Mouse (Mus musculus): ENCODE data around the gene Gm13275. TPM values are rescaled to one million over a fixed set of nuclear protein-coding genes. Genes with fewer than 3 reads are reported as not detected.
"Not testable (repeated sequence)": the region's sequence is repeated elsewhere in the genome, so short reads cannot be mapped to it uniquely, and the experiment has no call there.

Gm13275 gene
- total RNA-seq, 2 experiments from 2014 or later, result not detected

- DNase-seq, result not testable (repeated sequence)
Measured at GRCm38 (mm10) chr4:88797097-88797496, 2.8 kb downstream of the Gm13275 start, which contains the start of gene Gm13279. Gene Gm13279 (plus strand): TSS chr4:88797397.

- not testable (repeated sequence) for DNase-seq
Measured at GRCm38 (mm10) chr4:88799365-88799764, 5.1 kb downstream of the Gm13275 start, which contains the start of gene Gm13285. Gene Gm13285 (plus strand): TSS chr4:88799665.

DNA sequence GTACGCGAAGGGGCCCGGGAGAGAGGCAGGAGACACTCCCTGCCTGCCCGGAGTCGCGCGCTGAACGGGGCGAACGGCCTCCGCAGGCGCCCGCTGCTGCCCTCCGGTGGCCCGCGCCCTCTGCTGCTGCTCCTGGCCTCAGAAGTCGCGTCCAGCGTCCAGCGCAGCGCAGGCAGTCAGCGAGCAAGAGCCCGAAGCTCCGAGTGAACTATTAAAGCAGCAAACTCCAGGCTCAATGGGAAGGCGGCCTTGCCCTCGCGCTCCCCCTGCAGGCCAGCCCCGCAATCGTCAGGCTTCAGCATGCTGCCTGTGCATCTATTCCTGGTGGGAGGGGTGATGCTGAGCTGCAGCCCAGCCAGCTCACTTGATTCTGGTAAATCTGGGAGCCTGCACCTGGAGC lies 8.7 kb downstream of the Gm13275 start, which contains the start of gene Gm13287:
Gm13287 (plus strand) TSS at position 301 of the 400 bp plus-strand sequence.
- DNase-seq, result not testable (repeated sequence)

- not testable (repeated sequence) for DNase-seq
Measured at GRCm38 (mm10) chr4:88805231-88805630, 10.9 kb downstream of the Gm13275 start, which contains the start of gene Gm13288. Gene Gm13288 (plus strand): TSS chr4:88805531.

DNA sequence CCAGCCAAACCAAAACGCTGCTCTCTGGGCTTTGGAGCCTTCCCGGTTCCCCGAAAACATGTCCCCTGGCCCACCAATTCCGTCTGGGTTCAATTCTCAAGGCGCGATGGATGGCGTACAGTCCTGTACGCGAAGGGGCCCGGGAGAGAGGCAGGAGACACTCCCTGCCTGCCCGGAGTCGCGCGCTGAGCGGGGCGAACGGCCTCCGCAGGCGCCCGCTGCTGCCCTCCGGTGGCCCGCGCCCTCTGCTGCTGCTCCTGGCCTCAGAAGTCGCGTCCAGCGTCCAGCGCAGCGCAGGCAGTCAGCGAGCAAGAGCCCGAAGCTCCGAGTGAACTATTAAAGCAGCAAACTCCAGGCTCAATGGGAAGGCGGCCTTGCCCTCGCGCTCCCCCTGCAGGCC lies 11.5 kb downstream of the Gm13275 start:
- DNase-seq, result peak; percentile 18 to 44

GRCm38 (mm10) chr4:88815928-88816327 lies 21.6 kb downstream of the Gm13275 start, which contains the start of gene Ifna7:
Gene Ifna7 (plus strand): TSS chr4:88816228.
- no peak for DNase-seq

DNA sequence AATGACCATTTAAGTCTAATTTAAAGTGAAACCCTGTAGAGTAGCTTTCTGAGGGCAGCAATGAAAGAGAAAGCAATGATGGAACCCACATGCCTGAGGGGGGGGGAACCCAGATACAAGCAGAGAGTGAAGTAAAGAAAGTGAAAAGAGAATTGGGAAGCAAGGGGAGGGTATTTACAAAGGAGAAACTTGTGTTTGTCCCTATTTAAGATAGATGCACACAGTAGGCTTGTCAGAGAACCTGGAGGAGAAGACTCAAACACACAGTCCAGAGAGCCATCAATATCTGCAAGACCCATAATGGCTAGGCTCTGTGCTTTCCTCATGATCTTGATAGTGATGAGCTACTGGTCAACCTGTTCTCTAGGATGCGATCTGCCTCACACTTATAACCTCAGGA lies 25.4 kb downstream of the Gm13275 start, which contains the start of gene Ifna11:
Ifna11 (plus strand) TSS at position 301 of the 400 bp plus-strand sequence.
- no peak for DNase-seq

DNA sequence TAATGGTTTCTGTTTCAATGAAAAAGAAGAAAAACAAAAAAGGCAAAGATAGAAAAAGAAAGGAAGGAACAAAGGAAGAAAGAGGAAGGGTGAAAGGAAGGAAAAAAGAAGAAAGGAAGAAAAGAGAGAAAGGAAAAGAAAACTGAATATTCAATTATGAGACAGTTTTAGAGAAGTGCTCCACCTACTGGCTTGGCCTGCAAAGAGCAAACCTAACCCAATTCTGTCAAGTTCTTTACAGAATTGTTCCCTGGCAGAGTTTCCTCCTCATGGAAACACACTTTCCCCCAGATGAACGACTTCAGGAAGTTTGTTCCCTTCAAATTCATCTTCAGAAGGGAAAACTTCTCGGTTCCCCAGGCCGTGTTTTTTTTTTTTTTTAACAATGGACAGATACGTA lies 28.7 kb downstream of the Gm13275 start:
- peak in 1 of 2 experiments; percentile 25 for DNase-seq

DNA sequence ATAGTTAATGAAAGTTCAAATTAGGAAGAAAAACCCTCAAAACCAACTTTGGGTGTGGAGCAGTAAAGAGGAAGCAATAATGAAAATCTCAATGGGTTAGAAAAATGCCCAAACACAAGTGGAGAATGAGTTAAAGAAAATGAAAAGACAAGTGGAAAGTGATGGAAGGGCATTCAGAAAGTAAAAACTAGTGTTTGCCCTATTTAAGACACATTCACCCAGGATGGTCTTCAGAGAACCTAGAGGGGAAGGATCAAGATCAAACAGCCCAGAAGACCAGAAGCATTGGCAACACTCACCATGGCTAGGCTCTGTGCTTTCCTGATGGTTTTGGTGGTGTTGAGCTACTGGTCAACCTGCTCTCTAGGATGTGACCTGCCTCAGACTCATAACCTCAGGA lies 32.8 kb downstream of the Gm13275 start, which contains the start of gene Ifna6:
Ifna6 (plus strand) TSS at position 301 of the 400 bp plus-strand sequence.
- not testable (repeated sequence) for DNase-seq

- peak in 1 of 2 experiments; percentile 53 for DNase-seq
Measured at GRCm38 (mm10) chr4:88830523-88830922, 36.2 kb downstream of the Gm13275 start.

GRCm38 (mm10) chr4:88835225-88835624 lies 40.9 kb downstream of the Gm13275 start, which contains the start of gene Ifna5:
Gene Ifna5 (plus strand): TSS chr4:88835525.
- DNase-seq, result not testable (repeated sequence)

GRCm38 (mm10) chr4:88838828-88839227 lies 44.5 kb downstream of the Gm13275 start:
- DNase-seq, result peak in 1 of 2 experiments; percentile 26

- DNase-seq, result no peak
Measured at GRCm38 (mm10) chr4:88840058-88840457, 45.8 kb downstream of the Gm13275 start.

GRCm38 (mm10) chr4:88841438-88841911 lies 47.2 kb downstream of the Gm13275 start, which contains the start of gene Ifna4:
Gene Ifna4 (plus strand): TSS chr4:88841861.
- DNase-seq, result no peak

Other genes with a start within 250 kb of the Gm13275 start
- gene Ifna15, start 236.2 kb upstream of the Gm13275 start, total RNA-seq (2021), result not detected
- not detected for gene Ifna14, start 222.7 kb upstream of the Gm13275 start, total RNA-seq (2021)
- gene Ifna9, start 202.1 kb upstream of the Gm13275 start, total RNA-seq (2021), result not detected
- not detected for gene Ifna12, start 191.1 kb upstream of the Gm13275 start, total RNA-seq (2021)
- not detected for gene C87499, start 160.1 kb upstream of the Gm13275 start, total RNA-seq (2021)
- not detected for gene Ifna13, start 150.0 kb upstream of the Gm13275 start, total RNA-seq (2021)
- not detected for gene Ifna16, start 117.6 kb upstream of the Gm13275 start, total RNA-seq (2021)
- gene Ifna2, start 110.6 kb upstream of the Gm13275 start, total RNA-seq (2021), result not detected
- not detected for gene Ifnab, start 103.1 kb upstream of the Gm13275 start, total RNA-seq (2021)
- gene Gm26566, start 72.7 kb upstream of the Gm13275 start, total RNA-seq (2021), result under 1 TPM in 1 of 2 experiments, not detected in 1; 0.42 TPM
- gene Klhl9, start 72.0 kb upstream of the Gm13275 start, total RNA-seq (2021), result 10 to 100 TPM; 72.4 to 76.1 TPM
- not detected for gene Gm13271, start 39.6 kb upstream of the Gm13275 start, total RNA-seq (2021)
- not detected for gene Gm13283, start 34.4 kb upstream of the Gm13275 start, total RNA-seq (2021)
- not detected for gene Gm13290, start 20.7 kb upstream of the Gm13275 start, total RNA-seq (2021)
- not detected for gene Gm13289, start 17.6 kb upstream of the Gm13275 start, total RNA-seq (2021)
- gene Gm13272, start 14.6 kb upstream of the Gm13275 start, total RNA-seq (2021), result not detected
- not detected for gene Ifnz, start 12.4 kb upstream of the Gm13275 start, total RNA-seq (2021)
- not detected for gene Gm13276, start 8.8 kb upstream of the Gm13275 start, total RNA-seq (2021)
- not detected for gene Gm13277, start 5.9 kb upstream of the Gm13275 start, total RNA-seq (2021)
- gene Gm13278, start 2.9 kb upstream of the Gm13275 start, total RNA-seq (2021), result not detected
- not detected for gene Gm13279, start 2.9 kb downstream of the Gm13275 start, total RNA-seq (2021)
- gene Gm13285, start 5.2 kb downstream of the Gm13275 start, total RNA-seq (2021), result not detected
- not detected for gene Gm13287, start 8.8 kb downstream of the Gm13275 start, total RNA-seq (2021)
- gene Gm13288, start 11.0 kb downstream of the Gm13275 start, total RNA-seq (2021), result not detected
- not detected for gene Ifna7, start 21.7 kb downstream of the Gm13275 start, total RNA-seq (2021)
- gene Ifna11, start 25.5 kb downstream of the Gm13275 start, total RNA-seq (2021), result not detected
- not detected for gene Ifna6, start 32.9 kb downstream of the Gm13275 start, total RNA-seq (2021)
- gene Ifna5, start 41.0 kb downstream of the Gm13275 start, total RNA-seq (2021), result not detected
- gene Ifna4, start 47.4 kb downstream of the Gm13275 start, total RNA-seq (2021), result not detected
- gene Ifna1, start 55.6 kb downstream of the Gm13275 start, total RNA-seq (2021), result not detected
- not detected for gene Ifne, start 85.7 kb downstream of the Gm13275 start, total RNA-seq (2021)